Mouse (Mus musculus) lung, embryonic 16.5 days (tissue): ENCODE results near the gene Ccdc40. TPM values are rescaled to one million over a fixed set of nuclear protein-coding genes. Genes with fewer than 3 reads are reported as not detected.

Source experiments
- ATAC-seq: fragments of 200-750 bp; cut with Nextera tagmentation; 2 replicates; pipeline ENCODE4 v1.8.0; 2017; ENCODE audit warnings: low read depth, mild to moderate bottlenecking, moderate library complexity
- H3K27ac ChIP-seq: fragments of 300-500 bp; sonication (generic); 2 replicates; pipeline ENCODE4 v1.5.1; 2014; ENCODE audit warnings: mild to moderate bottlenecking, control low read depth, low read length
- H3K27me3 ChIP-seq: fragments of 300-500 bp; sonication (generic); 2 replicates; pipeline ENCODE4 v1.6.1; 2014; ENCODE audit warnings: low read depth, low read length, mixed read lengths; ENCODE audit not compliant: control insufficient read depth, insufficient read depth
- H3K36me3 ChIP-seq: fragments of 300-500 bp; sonication (generic); 2 replicates; pipeline ENCODE4 v1.6.1; 2014; ENCODE audit warnings: low read length; ENCODE audit not compliant: control insufficient read depth, insufficient read depth
- H3K4me1 ChIP-seq: fragments of 300-500 bp; sonication (generic); replicated peaks from 2 replicates; pipeline ENCODE4 v1.6.1; 2014; ENCODE audit warnings: low read length, mixed read lengths; ENCODE audit not compliant: control insufficient read depth, insufficient read depth
- H3K4me2 ChIP-seq: fragments of 300-500 bp; sonication (generic); 2 replicates; pipeline ENCODE4 v1.6.1; 2014; ENCODE audit warnings: low read depth, low read length, control low read depth
- H3K4me3 ChIP-seq: fragments of 300-500 bp; sonication (generic); 2 replicates; pipeline ENCODE4 v1.5.1; 2014; ENCODE audit warnings: mild to moderate bottlenecking, low read length, control low read depth
- H3K9ac ChIP-seq: fragments of 300-500 bp; sonication (generic); 2 replicates; pipeline ENCODE4 v1.6.1; 2014; ENCODE audit warnings: low read length, control low read depth
- H3K9me3 ChIP-seq: fragments of 300-500 bp; sonication (generic); 2 replicates; pipeline ENCODE4 v1.6.1; 2016; ENCODE audit warnings: low read length; ENCODE audit not compliant: control insufficient read depth
- WGBS: fragments of 180-500 bp; shearing (Covaris S2); extraction: QIAGEN DNeasy Blood & Tissue Kit; methylation state at CpG from one replicate; pipeline ENCODE4 v1.1.7; 2014; 5-methylcytosine and 5-hydroxymethylcytosine counted together
- polyA plus RNA-seq: library from polyadenylated mRNA; unstranded; fragments of >200 nt; fragmentation: Nextera tagmentation; extraction: Ambion mirVana; gene quantifications from 2 replicates; pipeline ENCODE4 v1.2.1, GENCODE M21; 2015

Ccdc40 gene
- polyA plus RNA-seq, 1 experiment from 2014 or later, result 6.3 TPM

- no peaks in the 10 kb centered on the region for H3K36me3 ChIP-seq
- H3K4me1 ChIP-seq, result peaks cover 46% of the 10 kb centered on the region
- peak overlapping the region; percentile 72 for H3K4me3 ChIP-seq
- WGBS, result 2% methylated on average over 12 of the region's 12 CpGs
- H3K4me2 ChIP-seq, result peak overlapping the region; percentile 98
- ATAC-seq, result no peak
- H3K27ac ChIP-seq, result no peak overlapping the region; the same call in 1 of the 2 replicates
- H3K9me3 ChIP-seq, result no peaks in the 10 kb centered on the region
- H3K27me3 ChIP-seq, result no peaks in the 10 kb centered on the region
- peak overlapping the region; percentile 91 for H3K9ac ChIP-seq
Observed at GRCm38 (mm10) chr11:119227591-119227990, 781 bp upstream of the Ccdc40 start.

GRCm38 (mm10) chr11:119228846-119229626 lies 664 bp downstream of the Ccdc40 start:
- Histone ChIP-seq H3K4me1 (peaks cover 32% of the 10 kb centered on the region), H3K4me2 (peak overlapping the region; percentile 98), H3K27me3 (no peaks in the 10 kb centered on the region), H3K27ac (peak overlapping the region; percentile 12; the same call in 1 of the 2 replicates), H3K9me3 (no peaks in the 10 kb centered on the region), H3K36me3 (no peaks in the 10 kb centered on the region), H3K4me3 (peak overlapping the region; percentile 72), H3K9ac (peak overlapping the region; percentile 91)
- ATAC-seq, result peak; percentile 79
- 2% methylated on average over 34 of the region's 34 CpGs for WGBS

- Histone ChIP-seq H3K4me3 (no peak overlapping the region), H3K9me3 (no peaks in the 10 kb centered on the region), H3K27me3 (no peaks in the 10 kb centered on the region), H3K4me2 (no peak overlapping the region), H3K36me3 (no peaks in the 10 kb centered on the region), H3K9ac (no peak overlapping the region), H3K4me1 (peaks cover 15% of the 10 kb centered on the region), H3K27ac (no peak overlapping the region)
- WGBS, result 93% methylated on average over 10 of the region's 10 CpGs
- ATAC-seq, result no peak
Observed at GRCm38 (mm10) chr11:119234770-119235169, 6.4 kb downstream of the Ccdc40 start.

DNA sequence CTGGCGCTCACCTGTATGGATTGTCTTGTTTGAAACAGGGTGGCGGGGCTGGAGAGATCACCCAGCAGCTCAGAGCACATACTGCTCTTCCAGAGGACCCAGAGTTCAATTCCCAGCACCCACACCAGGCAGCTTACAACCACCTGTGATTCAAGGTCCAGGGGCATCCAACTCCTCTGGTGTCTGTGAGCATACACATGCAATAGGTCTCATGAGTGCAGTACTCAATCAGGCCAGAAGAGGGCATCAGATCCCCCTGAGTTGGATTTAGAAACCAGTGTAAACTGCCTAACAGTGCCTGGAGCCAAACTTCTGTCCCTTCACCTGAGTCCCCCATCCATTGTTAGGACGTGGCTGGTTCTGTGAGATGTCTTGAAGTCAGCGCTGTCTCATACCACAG lies 7.2 kb downstream of the Ccdc40 start:
- H3K27ac ChIP-seq, result no peak overlapping the region
- H3K4me1 ChIP-seq, result peaks cover 15% of the 10 kb centered on the region
- H3K9me3 ChIP-seq, result no peaks in the 10 kb centered on the region
- H3K9ac ChIP-seq, result no peak overlapping the region
- no peak overlapping the region for H3K4me2 ChIP-seq
- no peaks in the 10 kb centered on the region for H3K36me3 ChIP-seq
- H3K4me3 ChIP-seq, result no peak overlapping the region
- 77% methylated on average over 4 of the region's 4 CpGs for WGBS
- H3K27me3 ChIP-seq, result no peaks in the 10 kb centered on the region
- no peak for ATAC-seq

DNA sequence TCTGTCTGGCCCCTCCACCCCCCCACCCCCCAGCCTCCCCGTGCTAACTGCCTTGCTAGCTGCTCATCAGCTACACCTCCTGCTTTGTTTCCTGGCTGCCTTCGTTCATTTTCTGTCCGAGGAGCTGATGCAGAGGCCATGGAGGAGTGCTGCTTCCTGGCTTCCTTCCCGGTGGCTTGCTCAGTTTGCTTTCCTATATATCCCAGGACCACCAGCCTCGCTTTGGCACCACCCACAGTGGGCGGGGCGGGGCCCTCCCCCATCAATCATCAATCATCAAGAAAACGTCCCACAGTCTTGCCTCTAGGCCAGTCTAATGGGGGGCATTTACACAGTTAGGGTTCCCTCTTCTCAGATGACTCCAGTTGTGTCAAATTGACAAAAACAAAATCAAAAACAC lies 8.0 kb downstream of the Ccdc40 start:
- Histone ChIP-seq H3K27ac (no peak overlapping the region), H3K4me3 (no peak overlapping the region), H3K4me2 (no peak overlapping the region), H3K9me3 (no peaks in the 10 kb centered on the region), H3K9ac (no peak overlapping the region), H3K4me1 (peaks cover 15% of the 10 kb centered on the region), H3K27me3 (no peaks in the 10 kb centered on the region), H3K36me3 (no peaks in the 10 kb centered on the region)
- 16% methylated on average over 8 of the region's 8 CpGs for WGBS
- peak; percentile 8; the same call in 1 of the 2 replicates for ATAC-seq

DNA sequence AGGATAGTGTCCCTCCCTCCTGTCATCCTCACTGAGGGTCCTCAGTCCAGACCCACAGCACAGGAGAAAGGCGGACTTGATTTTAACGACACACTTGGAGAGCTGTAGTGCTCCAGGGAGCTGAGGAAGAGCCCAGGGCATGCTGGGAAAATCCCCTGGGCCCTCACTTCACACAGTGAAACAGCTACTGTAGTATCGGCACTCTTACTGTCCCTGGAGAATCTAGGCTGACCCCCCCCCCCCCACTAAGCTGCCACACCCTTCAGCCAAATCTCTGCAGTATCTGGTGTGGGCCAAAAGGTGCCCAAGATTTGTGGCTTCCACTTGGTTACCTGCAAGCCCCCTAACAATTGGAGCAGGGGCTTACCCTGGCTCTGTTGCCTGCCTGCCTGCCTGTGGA lies 8.6 kb downstream of the Ccdc40 start:
- H3K4me2 ChIP-seq, result no peak overlapping the region

GRCm38 (mm10) chr11:119237568-119238304 lies 9.4 kb downstream of the Ccdc40 start:
- Histone ChIP-seq H3K9ac (peak overlapping the region; percentile 63), H3K27me3 (no peaks in the 10 kb centered on the region), H3K27ac (no peak overlapping the region), H3K4me1 (peaks cover 15% of the 10 kb centered on the region), H3K4me2 (peak overlapping the region; percentile 65), H3K36me3 (no peaks in the 10 kb centered on the region), H3K4me3 (peak overlapping the region; percentile 42), H3K9me3 (no peaks in the 10 kb centered on the region)
- WGBS, result 25% methylated on average over 20 of the region's 20 CpGs
- peak; percentile 64 for ATAC-seq

More for the DNA sequence above, 8.6 kb downstream of the Ccdc40 start:
- Histone ChIP-seq H3K36me3 (no peaks in the 10 kb centered on the region), H3K9ac (no peak overlapping the region), H3K27ac (no peak overlapping the region), H3K4me1 (peaks cover 15% of the 10 kb centered on the region), H3K27me3 (no peaks in the 10 kb centered on the region), H3K9me3 (no peaks in the 10 kb centered on the region), H3K4me3 (no peak overlapping the region)
- WGBS, result 36% methylated on average over 3 of the region's 3 CpGs
- ATAC-seq, result no peak

DNA sequence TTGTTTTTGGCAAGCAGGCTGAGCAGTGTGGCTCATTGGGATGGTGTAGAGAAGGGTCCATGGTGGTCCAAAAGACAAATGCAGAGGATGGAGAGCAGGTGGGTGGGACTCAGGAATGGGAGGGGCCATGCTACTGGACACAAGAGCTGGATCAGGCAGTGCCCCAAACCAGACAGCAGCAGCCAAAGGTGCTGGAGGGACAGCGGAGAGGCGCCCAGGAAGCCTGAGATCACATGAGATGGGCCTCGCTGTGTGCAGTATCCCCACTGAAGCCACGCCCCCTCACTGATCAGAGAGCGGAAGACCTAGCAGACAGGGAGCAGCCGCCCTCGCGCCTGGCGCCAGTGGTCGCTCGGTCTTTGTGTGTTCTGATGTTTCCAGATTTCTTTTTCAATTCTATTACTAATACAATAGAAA lies 9.9 kb downstream of the Ccdc40 start:
- peak; percentile 64 for ATAC-seq
- H3K4me2 ChIP-seq, result peak overlapping the region; percentile 65
- H3K4me3 ChIP-seq, result peak overlapping the region; percentile 42
- no peak overlapping the region for H3K9ac ChIP-seq
- H3K27ac ChIP-seq, result no peak overlapping the region
- no peaks in the 10 kb centered on the region for H3K27me3 ChIP-seq
- 6% methylated on average over 11 of the region's 11 CpGs for WGBS
- peaks cover 15% of the 10 kb centered on the region for H3K4me1 ChIP-seq
- no peaks in the 10 kb centered on the region for H3K9me3 ChIP-seq
- H3K36me3 ChIP-seq, result no peaks in the 10 kb centered on the region

GRCm38 (mm10) chr11:119239480-119239879 lies 11.1 kb downstream of the Ccdc40 start:
- Histone ChIP-seq H3K27ac (no peak overlapping the region), H3K27me3 (no peaks in the 10 kb centered on the region), H3K4me3 (no peak overlapping the region), H3K9me3 (no peaks in the 10 kb centered on the region), H3K9ac (no peak overlapping the region), H3K4me2 (no peak overlapping the region), H3K4me1 (peaks cover 15% of the 10 kb centered on the region), H3K36me3 (no peaks in the 10 kb centered on the region)
- ATAC-seq, result no peak
- 87% methylated on average over 12 of the region's 12 CpGs for WGBS
